Mouse (Mus musculus) spleen, postnatal 14 days (tissue): ENCODE data around the gene Braf.
A peak's percentile ranks its signal among the peaks of the same experiment; 100 is the strongest.

Experiments used
- DNase-seq, 2 experiments: peaks; one replicate each; pipeline ENCODE4 v3.0.0; 2021 to 2022; ENCODE audit warnings: low spot score in 2 of 2

Gene Braf

GRCm38 (mm10) chr6:39607365-39607764, 117.9 kb downstream of the Braf start:
- no peak for DNase-seq

- no peak for DNase-seq
Measured at GRCm38 (mm10) chr6:39606862-39607261, 118.4 kb downstream of the Braf start.

- DNase-seq, result no peak
Measured at GRCm38 (mm10) chr6:39606056-39606455, 119.2 kb downstream of the Braf start.

GRCm38 (mm10) chr6:39604565-39604964, 120.7 kb downstream of the Braf start:
- DNase-seq, result no peak

- no peak for DNase-seq
Measured at GRCm38 (mm10) chr6:39601828-39602227, 123.4 kb downstream of the Braf start.

GRCm38 (mm10) chr6:39600851-39601250, 124.4 kb downstream of the Braf start:
- no peak for DNase-seq

GRCm38 (mm10) chr6:39592401-39593214, 132.7 kb downstream of the Braf start, which contains the start of gene Ndufb2:
TSS of gene Ndufb2 (plus strand) at chr6:39592574.
- DNase-seq, result peak; percentile 80 to 87

- DNase-seq, result no peak
Measured at GRCm38 (mm10) chr6:39591481-39591880, 133.8 kb downstream of the Braf start.

GRCm38 (mm10) chr6:39585517-39585916, 139.7 kb downstream of the Braf start, which contains the start of gene Gm42420:
TSS of gene Gm42420 (plus strand) at chr6:39585753.
- no peak for DNase-seq

- no peak for DNase-seq
Measured at GRCm38 (mm10) chr6:39581087-39581784, 144.0 kb downstream of the Braf start.

GRCm38 (mm10) chr6:39580558-39580957, 144.7 kb downstream of the Braf start:
- DNase-seq, result no peak

- no peak for DNase-seq
Measured at GRCm38 (mm10) chr6:39579552-39579951, 145.7 kb downstream of the Braf start.

GRCm38 (mm10) chr6:39574951-39575350, 150.3 kb downstream of the Braf start:
- no peak for DNase-seq

GRCm38 (mm10) chr6:39574555-39574869, 150.8 kb downstream of the Braf start:
- DNase-seq, result no peak

- DNase-seq, result peak; percentile 52 to 58
Measured at GRCm38 (mm10) chr6:39573791-39574554, 151.3 kb downstream of the Braf start, which contains the start of gene Adck2. TSS of gene Adck2 (plus strand) at chr6:39573873.

- DNase-seq, result no peak
Measured at GRCm38 (mm10) chr6:39570426-39570825, 154.8 kb downstream of the Braf start.

GRCm38 (mm10) chr6:39567528-39567927, 157.7 kb downstream of the Braf start:
- no peak for DNase-seq

- DNase-seq, result peak in 1 of 2 experiments; percentile 52
Measured at GRCm38 (mm10) chr6:39562166-39563015, 162.9 kb downstream of the Braf start.

- DNase-seq, result no peak
Measured at GRCm38 (mm10) chr6:39559276-39559939, 165.9 kb downstream of the Braf start.

GRCm38 (mm10) chr6:39557723-39558261, 167.5 kb downstream of the Braf start, which contains the start of gene Dennd2a:
TSS of gene Dennd2a (minus strand) at chr6:39557867.
- DNase-seq, result no peak
